Mouse (Mus musculus) G1E-ER4 (cell line): ENCODE results near the gene Lin37. TPM values are rescaled to one million over a fixed set of nuclear protein-coding genes. Genes with fewer than 3 reads are reported as not detected.

Experiments used
- GATA1 ChIP-seq: IDR thresholded peaks from one replicate; pipeline ENCODE4 v1.8.0; 2012; ENCODE audit warnings: low read length, inconsistent platforms
- polyA plus RNA-seq: library from polyadenylated mRNA; stranded (reverse); fragments of >175 nt; gene quantifications from 2 replicates; pipeline ENCODE4 v1.2.3, GENCODE M21; 2012

Gene Lin37
- polyA plus RNA-seq, 1 experiment: 145 TPM

DNA sequence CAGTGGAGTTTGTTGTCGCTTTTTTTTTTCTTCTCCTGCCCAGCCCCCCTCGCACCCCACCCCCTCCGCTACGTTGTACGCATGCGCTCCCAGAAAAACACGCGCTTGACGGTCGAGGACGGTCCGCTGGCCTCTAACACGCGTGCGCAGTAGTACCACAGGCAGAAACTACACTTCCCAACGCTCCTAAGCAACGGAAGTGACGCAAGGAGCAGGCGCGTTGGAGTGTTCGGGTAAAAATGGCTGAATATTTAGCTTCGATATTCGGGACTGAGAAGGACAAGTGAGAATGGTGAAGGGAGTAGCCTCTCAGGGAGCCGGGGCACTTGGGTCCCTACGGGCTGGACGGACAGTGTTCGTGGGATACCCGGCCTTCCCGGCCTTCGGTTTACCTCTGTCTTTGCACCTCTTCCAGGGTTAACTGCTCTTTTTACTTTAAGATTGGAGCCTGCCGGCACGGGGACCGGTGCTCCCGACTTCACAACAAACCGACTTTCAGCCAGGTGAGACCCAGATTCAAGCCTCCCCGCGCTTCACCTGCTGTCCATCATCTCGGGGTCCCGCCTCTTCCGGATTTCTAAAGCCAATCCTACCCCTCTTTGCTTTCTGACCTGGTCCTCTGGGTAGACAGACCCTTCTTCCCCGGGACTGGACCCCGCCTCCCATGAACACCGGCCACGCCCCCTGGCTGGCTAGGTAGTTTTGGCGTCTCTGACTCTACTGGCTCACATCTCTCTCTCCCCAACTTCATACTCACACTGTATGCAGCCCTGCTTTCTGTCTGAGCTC is 3.7 kb upstream of the Lin37 start, which contains the start of the genes U2af1l4, Gm49396 and Psenen:
Gene U2af1l4 (plus strand): TSS at position 185 of the 789 bp plus-strand sequence.
Gene Gm49396 (plus strand): TSS at position 228 of the 789 bp plus-strand sequence.
Gene Psenen (minus strand): TSS at position 511 of the 789 bp plus-strand sequence.
- no peak for TF ChIP-seq GATA1

DNA sequence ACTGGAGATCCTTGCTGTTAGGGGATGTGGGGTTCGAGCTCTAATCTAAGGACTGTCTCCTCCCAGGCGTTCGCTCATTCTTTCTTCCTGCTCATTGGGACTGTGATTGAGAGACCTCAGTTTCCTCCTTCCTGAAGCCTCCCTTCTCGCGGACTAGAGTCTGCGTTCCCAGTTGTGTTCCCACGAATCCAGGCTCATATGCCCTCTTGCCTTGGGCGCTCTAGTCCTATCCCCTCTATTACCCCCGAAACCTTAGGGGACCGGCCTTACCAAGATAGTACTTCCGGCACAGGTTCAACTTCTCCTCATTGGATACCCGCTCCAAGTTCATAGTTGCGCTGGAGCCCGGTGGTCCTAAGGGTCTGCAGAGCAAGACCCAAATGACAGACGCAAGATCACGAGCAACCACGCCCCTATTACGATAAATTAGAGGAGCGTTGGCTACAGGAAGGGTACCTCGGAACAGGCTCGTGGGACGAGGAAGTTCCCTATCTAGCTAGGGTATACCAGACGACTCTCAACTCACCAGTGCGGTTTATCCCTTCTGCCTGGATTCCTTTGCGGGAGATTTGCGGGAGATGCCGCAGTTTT is 3.0 kb upstream of the Lin37 start:
- no peak for TF ChIP-seq GATA1

DNA sequence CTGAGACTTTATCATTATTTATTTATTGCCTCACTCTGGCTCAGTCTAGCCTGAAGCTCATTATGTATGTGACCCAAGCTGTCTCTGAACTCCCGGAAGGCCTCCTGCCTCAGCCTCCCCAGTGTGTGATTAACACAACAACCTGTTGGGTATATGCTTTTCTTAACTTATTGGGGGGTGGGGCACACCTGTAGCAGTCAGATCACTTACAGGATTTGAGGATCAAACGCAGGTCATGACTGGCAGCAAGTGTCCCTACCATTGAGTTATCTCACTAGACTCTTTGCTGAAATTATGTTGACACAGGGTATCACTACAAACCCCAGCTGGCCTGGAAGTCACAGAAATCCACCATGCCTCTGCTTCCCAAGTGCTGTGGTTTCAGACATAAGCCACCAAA is 658 bp upstream of the Lin37 start:
- no peak for TF ChIP-seq GATA1

DNA sequence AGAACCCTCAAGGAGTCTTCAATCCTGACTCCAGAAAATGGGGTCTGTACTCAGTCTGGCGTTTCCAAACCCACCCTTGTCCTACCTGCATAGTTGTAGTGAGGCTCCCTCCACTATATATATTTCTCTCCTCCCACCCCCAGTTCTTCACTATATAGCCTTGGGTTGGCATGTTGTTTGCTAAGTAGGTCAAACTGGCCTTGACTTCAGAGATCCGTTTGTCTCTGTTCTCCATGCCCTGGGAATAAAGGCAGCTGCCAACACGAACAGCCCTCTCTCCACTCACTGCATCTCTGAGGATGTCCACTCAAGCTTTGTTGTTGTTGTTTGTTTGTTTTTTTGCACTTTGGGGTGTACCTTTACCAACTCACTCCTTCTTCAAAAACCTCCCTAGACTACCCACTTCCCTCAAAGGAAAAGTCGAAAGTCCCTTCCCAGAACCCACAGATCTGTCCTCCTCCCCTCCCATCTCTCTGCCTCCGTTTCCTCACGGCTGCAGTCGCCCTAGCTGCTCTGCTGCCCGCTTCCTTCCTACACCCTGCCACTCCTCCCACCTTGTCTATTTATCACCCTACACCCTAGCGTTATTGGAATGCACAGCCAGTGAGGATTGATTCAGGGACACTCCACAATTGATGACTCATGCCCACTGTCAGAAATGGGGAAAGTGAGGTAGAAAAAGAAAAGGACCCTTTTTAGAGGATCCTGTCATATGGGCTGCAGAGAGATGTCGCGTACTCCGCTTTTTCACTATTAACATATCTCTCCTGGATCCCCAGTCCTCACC is 789 bp downstream of the Lin37 start:
- TF ChIP-seq GATA1: no peak

DNA sequence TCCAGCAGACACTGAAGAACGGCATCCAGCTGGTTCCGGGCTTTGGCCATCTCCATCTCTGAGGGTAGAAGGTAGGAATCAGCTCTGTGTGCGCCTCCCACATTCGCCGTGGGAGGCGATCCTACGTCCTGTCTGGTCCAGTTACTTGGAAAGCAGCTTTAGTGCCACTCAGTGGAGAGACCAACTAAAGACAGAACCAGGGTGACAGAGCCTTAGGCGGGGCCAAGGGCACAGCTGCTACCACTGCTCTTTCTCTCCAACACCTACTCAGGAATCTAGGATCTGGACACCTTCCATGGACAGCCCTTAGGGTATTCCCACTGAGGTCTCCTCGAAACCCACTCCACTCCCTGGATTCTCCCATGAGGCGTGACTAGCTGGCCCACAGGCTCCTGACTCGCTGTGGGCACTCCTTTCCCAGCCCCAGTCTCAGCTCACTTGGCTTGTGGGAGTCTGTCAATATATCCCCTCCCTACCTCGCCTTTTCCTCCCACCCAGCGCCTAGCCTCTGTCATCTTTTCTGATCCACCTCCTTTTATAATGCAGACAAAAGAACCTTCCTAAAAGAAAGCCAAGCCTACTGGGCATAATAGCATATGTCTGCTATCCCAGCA is 1.6 kb downstream of the Lin37 start:
- no peak for TF ChIP-seq GATA1

DNA sequence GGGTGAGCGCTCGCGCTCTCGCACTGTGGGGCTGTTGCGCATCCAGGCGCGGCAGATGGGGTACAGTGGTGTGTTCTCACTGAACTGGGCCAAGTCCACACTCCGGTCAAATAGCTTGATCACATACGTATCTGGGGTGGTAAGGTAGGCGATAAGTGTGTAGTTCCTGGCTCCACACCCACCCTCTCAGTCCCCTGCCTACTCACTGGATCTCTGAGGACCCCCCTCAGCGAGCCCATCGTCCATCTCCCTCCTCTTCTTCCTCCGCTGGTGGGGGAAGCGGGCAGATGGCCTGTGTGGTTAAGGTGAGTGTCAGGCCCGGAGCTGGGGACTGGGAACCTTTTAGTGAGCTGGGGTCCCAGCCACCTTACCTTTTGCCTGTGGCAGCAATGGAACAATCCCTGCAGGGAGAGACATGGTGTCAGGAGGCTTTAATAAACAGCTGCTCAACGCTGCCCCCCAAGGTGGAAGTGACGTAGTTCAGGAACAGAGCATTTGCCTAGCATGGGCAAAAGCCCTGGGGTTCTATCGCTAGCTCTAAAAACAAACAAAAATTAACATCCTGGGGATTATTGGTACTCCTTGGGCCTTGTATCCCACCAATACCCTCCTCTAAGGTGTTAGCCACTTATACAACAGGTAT is 2.6 kb downstream of the Lin37 start:
- TF ChIP-seq GATA1: no peak

DNA sequence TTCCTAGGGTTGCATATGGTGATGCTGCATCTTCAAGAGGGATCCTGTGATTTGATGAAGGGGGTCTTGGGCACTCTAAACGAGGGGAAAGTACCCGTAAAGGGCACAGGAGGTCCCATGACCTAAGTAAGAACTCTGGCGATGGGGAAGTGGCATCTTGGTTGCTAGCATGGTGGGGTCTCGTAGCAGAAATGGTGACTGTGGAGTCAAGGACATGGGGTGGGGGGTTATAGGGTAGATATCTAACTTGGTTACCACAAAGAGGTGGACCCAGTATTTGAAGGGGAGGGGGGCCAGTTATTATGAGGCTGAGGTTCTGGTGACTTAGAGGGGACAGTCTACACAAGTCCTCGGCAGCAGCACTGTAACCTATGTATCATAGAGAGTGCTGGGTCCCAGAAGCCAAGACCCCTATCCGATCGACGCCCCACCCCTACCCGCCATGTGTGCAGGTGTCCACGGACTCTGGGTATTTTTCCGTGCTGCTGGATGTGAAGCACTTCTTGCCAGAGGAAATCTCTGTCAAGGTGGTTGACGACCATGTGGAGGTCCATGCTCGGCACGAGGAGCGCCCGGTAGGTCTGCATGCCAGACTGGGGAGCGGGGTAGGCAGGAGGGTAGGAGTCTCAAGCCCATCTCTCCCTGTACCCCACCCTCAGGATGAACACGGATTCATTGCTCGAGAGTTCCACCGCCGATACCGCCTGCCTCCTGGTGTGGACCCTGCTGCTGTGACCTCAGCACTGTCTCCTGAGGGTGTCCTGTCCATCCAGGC is 5.6 kb downstream of the Lin37 start:
- no peak for TF ChIP-seq GATA1

DNA sequence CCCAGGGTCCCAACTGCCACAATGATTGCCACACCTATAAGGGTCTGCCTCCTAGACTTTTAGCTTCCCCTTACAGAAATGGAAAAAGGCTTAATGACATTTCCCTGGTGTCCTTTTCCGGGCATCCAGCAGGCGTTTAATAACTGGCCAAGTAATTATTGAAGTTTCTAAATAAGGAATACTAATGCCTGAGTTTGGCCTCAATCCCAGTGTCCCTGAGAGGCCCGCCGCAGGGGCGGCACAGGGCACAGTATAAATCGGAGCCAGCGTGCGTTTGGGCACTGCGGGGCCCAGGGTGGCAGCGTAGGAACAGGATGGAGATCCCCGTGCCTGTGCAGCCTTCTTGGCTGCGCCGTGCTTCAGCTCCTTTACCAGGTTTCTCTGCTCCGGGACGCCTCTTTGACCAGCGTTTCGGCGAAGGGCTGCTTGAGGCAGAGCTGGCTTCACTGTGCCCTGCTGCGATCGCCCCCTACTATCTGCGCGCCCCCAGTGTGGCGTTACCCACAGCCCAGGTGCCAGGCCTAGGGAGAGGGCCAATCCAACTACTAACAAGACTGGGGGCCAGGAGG is 6.5 kb downstream of the Lin37 start:
- no peak for TF ChIP-seq GATA1

DNA sequence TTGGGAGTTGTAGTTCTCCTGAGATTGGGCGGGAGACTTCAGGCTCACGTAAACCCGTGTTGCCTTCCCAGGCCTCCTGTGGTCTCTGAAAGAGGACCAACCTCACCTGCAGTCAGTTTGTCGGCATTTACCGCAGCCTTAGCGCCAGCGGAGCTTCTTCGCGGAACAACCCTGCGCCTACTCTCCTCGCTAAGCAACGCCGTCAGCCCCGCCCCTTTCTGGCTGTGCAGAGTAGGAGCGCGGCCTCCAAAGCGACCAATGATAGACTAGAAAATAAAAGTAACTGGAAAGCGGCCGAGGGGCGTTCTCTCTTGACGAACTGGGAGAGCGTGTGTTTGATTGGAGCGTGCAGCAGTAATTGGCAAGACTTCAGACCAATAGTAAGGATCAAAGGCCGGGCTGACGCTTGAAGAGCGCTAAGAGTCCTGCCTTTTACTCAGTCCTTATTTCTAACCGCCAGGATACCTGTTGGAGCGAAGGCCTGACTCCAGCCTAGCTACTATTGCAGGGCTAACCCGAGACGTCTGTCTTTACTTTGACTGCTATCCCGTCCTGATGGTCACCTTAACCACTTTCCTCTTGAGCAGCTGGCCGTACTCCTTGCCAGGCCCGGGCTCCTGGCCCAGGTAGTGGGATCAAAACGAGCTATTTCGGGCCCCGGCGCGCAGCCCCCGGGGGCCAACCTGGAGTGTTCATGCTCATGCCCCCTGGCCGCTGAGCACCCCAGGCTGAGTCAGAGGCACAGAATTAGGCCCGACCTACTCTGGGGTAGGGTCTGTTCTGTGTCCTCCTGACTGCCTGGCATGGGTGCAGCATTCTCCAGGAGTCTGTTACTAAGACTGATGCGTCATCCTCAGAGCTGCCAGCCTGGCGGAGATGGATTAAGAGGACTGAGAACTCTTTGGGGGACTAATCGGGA is 7.3 kb downstream of the Lin37 start, which contains the start of the genes Hspb6 and Proser3:
Gene Hspb6 (plus strand): TSS at position 77 of the 919 bp plus-strand sequence.
Gene Proser3 (minus strand): TSS at position 198 of the 919 bp plus-strand sequence.
- TF ChIP-seq GATA1: no peak

DNA sequence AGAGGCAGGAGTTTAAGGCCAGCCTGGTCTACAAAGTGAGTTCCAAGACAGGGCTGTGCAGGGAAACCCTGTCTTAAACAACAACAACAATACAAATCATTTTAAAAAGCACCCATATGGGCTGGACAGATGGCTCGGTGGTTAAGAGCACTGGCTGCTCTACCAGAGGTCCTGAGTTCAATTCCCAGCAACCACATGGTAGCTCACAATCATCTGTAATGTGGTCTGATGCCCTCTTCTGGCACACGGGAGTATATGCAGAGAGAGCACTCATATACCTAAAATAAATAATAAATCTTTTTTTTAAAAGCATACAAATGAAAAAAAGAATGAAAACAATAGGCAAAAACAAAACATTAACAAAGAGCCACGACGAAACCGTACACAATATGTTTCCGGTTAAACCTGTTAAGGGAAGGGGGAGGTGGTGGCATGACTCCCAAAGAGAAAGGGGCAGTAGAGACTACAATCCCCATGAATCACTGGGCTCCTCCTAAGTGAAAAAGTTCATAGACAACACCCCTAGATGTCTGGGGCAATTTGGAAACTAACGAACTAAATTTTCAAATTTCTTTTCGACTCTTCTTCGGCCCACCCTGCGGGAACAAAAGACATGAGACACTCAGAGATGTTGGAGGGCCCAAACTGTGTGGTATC is 8.1 kb downstream of the Lin37 start:
- no peak for TF ChIP-seq GATA1

DNA sequence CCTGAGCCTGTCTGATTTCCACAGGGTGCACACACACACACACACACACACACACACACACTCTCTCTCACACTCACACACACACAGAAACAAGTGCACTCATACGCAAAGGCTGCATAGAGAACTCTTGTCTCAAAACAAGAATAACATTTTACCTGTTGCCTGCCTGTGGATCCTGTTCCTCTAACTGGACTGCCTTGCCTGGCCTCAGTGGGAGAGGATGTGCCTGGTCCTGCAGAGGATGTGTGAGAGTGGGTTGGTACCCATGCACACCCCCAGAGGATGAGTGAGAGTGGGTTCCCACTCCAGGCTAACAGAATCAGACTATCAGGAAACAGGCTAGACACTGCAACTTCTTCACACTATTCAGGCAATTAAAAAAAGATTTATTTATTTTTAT is 9.0 kb downstream of the Lin37 start:
- TF ChIP-seq GATA1: no peak

DNA sequence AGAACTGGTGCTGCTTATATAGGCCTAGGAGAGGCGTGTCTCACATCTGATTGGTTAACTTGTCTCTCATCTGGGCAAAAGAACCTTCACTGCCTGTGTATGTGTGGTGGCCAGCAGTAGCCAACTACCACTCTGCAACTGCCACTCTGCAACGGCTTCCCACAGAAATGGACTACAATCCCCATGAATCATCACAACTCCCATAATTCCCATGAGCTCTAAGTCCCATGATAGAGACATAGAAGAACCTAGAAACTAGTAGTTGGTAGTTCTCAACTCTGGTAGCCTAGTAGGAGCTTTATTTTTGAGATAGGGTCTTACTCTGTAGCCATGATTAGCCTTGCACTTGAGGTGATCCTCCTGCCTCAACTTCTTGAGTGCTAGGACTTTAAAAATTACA is 9.8 kb downstream of the Lin37 start:
- no peak for TF ChIP-seq GATA1

DNA sequence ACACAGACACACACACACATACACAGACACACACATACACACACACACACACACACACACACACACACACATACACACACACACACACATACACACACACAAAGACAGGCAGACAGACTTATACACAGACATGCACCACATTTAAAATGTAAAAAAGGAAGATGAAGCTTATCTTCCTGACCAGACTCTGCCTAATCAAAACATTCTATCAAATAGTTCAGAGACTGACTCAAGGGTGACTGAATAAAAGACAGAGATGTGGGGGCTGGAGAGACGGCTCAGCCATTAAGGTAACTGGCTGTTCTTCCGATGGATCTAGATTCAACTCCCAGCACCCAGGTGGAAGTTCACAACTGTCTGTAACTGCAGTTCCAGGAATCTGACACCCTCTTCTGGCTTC is 15.3 kb downstream of the Lin37 start:
- TF ChIP-seq GATA1: peak; percentile 37
